Mouse (Mus musculus) heart, embryonic 16.5 days (tissue): ENCODE results near the gene Kbtbd13. TPM values are rescaled to one million over a fixed set of nuclear protein-coding genes. Genes with fewer than 3 reads are reported as not detected.

Experiments
- ATAC-seq: fragments of 200-750 bp; cut with Nextera tagmentation; replicated peaks from 2 replicates; pipeline ENCODE4 v1.8.0; 2017; ENCODE audit warnings: moderate number of reproducible peaks; ENCODE audit not compliant: insufficient read depth, low FRiP score; ENCODE audit errors: extremely low read depth
- H3K27ac ChIP-seq: fragments of 300-500 bp; sonication (generic); 2 replicates; pipeline ENCODE4 v1.5.1; 2014; ENCODE audit warnings: mild to moderate bottlenecking, low read length, control low read depth, moderate library complexity
- H3K27me3 ChIP-seq: fragments of 300-500 bp; sonication (generic); 2 replicates; pipeline ENCODE4 v1.6.1; 2014; ENCODE audit warnings: low read length, mixed read lengths; ENCODE audit not compliant: control insufficient read depth, insufficient read depth
- H3K36me3 ChIP-seq: fragments of 300-500 bp; sonication (generic); 2 replicates; pipeline ENCODE4 v1.6.1; 2014; ENCODE audit not compliant: control insufficient read depth, insufficient read depth
- H3K4me1 ChIP-seq: fragments of 300-500 bp; sonication (generic); 2 replicates; pipeline ENCODE4 v1.6.1; 2014; ENCODE audit warnings: low read length, mixed read lengths; ENCODE audit not compliant: control insufficient read depth, insufficient read depth
- H3K4me2 ChIP-seq: fragments of 300-500 bp; sonication (generic); 2 replicates; pipeline ENCODE4 v1.6.1; 2014; ENCODE audit warnings: low read depth, mild to moderate bottlenecking, control low read depth, low read length
- H3K4me3 ChIP-seq: fragments of 300-500 bp; sonication (generic); 2 replicates; pipeline ENCODE4 v1.5.1; 2014; ENCODE audit warnings: mild to moderate bottlenecking, control low read depth, low read length
- H3K9ac ChIP-seq: fragments of 300-500 bp; sonication (generic); 2 replicates; pipeline ENCODE4 v1.6.1; 2014; ENCODE audit warnings: low read length, control low read depth
- H3K9me3 ChIP-seq: fragments of 300-500 bp; sonication (generic); replicated peaks from 2 replicates; pipeline ENCODE4 v1.6.1; 2016; ENCODE audit warnings: low read length; ENCODE audit not compliant: control insufficient read depth
- WGBS: fragments of 180-500 bp; shearing (Covaris S2); extraction: QIAGEN DNeasy Blood & Tissue Kit; methylation state at CpG from one replicate; pipeline ENCODE4 v1.1.7; 2014; 5-methylcytosine and 5-hydroxymethylcytosine counted together
- polyA plus RNA-seq: library from polyadenylated mRNA; unstranded; fragments of >200 nt; fragmentation: Nextera tagmentation; extraction: Ambion mirVana; gene quantifications from 2 replicates; pipeline ENCODE4 v1.2.1, GENCODE M21; 2015

Gene Kbtbd13
- polyA plus RNA-seq, 1 experiment from 2014 or later, result 1.4 TPM

DNA sequence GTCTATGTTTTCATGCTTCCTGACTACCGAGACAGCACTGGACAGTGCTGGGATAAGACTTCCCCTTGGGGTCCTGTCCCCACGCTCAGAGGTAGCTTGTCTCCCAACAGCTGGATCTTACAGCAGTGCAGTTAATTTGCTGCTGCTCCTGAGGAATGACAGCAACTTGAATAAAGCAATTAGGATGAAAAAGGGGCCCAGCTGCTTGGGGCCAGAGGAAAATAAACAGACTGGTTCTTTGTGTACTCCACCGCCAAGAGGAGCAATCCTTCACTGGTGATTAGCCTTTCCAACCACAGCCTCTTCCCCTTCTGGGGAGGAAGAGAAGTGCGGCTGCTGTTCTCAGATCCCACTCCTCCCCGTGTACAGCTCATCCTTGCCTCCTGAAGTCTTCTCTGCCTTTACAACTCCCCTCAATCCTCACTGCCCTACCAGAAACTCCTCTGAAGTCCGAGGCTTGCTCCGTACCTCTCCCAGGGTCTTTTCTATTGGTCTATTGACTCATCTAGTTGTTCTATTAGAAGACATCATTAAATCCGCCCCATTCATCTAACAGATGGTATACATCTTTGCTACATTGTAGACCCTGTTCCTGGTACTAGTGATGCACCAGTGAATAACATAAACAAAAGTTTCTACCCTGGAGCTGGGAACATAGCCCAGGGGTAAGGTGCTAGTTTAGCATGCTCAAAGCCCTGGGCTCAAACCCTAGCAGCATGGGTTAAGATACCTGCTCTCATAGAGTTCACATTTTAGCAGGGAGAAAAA is 4.9 kb downstream of the Kbtbd13 start:
- Histone ChIP-seq H3K27ac (no peak overlapping the region), H3K9me3 (no peaks in the 10 kb centered on the region), H3K27me3 (peaks cover 15% of the 10 kb centered on the region), H3K9ac (no peak overlapping the region), H3K4me3 (no peak overlapping the region), H3K4me1 (peaks cover 5% of the 10 kb centered on the region), H3K4me2 (no peak overlapping the region), H3K36me3 (no peaks in the 10 kb centered on the region)
- WGBS, result 40% methylated on average over 8 of the region's 8 CpGs
- ATAC-seq, result no peak

DNA sequence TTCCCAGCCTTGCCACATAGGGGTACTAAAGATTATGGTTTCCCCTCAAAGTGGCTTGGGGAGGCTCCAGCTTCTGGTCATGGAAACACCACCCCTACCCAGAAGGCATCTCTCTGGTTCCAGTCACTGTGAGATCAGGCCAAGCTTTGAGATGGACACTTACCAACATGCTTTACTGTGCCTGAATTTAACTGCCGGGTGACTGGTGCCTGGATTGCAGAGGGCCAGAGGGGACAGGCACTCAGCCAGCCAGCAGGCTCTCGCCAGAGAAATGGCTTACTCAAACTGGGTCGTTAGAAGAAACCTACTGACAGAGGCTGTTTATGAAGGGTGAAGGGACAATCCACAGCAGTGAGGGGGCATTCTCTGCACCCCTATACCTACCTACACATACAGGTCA is 7.2 kb downstream of the Kbtbd13 start:
- no peaks in the 10 kb centered on the region for H3K36me3 ChIP-seq
- H3K27me3 ChIP-seq, result no peaks in the 10 kb centered on the region
- WGBS, result 49% methylated on average over 3 of the region's 3 CpGs
- no peak overlapping the region for H3K4me3 ChIP-seq
- no peak overlapping the region for H3K27ac ChIP-seq
- H3K9me3 ChIP-seq, result no peaks in the 10 kb centered on the region
- no peak for ATAC-seq
- H3K4me2 ChIP-seq, result no peak overlapping the region
- no peak overlapping the region for H3K9ac ChIP-seq
- peaks cover 4% of the 10 kb centered on the region; the same call in 1 of the 2 replicates for H3K4me1 ChIP-seq

DNA sequence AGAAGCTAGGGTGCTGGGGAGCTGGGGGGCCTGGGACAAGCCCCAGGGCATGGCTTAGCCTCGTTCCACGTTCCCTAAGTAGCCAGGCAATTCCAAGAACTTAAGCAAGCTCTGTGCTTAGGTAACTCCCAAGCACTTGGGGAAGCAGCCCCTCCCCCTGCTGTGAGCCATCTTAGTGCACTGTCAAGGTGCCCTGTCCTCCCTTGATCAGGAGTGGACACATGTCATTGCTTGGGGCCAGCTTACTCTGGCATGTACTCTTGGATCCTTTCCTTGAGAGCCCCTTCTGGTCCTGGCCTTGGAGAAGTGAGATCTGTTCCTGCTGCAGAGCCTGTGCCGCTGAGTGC is 8.7 kb downstream of the Kbtbd13 start:
- no peak overlapping the region for H3K9ac ChIP-seq
- no peaks in the 10 kb centered on the region for H3K27me3 ChIP-seq
- H3K9me3 ChIP-seq, result no peaks in the 10 kb centered on the region
- H3K4me1 ChIP-seq, result peaks cover 4% of the 10 kb centered on the region; the same call in 1 of the 2 replicates
- no peak overlapping the region for H3K4me2 ChIP-seq
- no peak for ATAC-seq
- H3K4me3 ChIP-seq, result no peak overlapping the region
- no peak overlapping the region for H3K27ac ChIP-seq
- H3K36me3 ChIP-seq, result no peaks in the 10 kb centered on the region
- 42% methylated on average over 3 of the region's 3 CpGs for WGBS

DNA sequence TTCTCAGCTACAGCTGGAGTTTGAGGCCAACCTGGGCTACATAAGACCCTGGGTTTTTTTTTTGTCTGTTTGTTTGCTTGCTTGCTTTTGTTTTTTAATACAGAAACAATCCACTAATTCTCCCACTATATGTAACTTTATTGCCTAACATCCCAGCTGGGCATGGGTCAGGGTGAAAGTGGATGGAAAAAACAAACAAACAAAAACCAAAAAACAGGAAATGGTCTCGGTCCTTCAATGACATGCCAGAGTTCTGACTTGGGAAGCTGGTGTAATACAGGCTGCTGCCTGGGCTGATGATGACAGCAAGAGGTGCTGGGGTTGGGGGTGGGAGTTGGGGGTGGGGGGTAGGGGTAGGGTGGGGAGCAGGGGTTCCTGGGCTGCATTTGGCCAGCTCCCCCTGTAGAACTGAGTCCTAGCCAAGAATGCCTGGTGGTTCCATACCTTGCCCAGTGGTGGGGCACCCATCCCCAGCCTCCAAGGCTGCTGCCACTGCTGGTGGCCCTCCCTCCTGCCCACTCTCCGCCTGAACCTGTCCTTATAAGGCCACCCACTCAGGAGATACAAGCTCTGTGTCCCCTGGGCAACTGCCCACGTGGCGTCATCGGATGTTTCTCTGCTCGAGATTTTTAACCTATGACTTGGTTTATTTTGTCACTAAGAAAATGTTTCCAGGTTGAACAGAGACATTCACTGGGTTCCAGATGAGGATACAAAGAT is 9.3 kb downstream of the Kbtbd13 start:
- H3K36me3 ChIP-seq, result no peaks in the 10 kb centered on the region
- H3K9me3 ChIP-seq, result no peaks in the 10 kb centered on the region
- no peak overlapping the region for H3K27ac ChIP-seq
- H3K27me3 ChIP-seq, result no peaks in the 10 kb centered on the region
- H3K4me1 ChIP-seq, result peaks cover 4% of the 10 kb centered on the region; the same call in 1 of the 2 replicates
- no peak overlapping the region for H3K9ac ChIP-seq
- no peak overlapping the region for H3K4me3 ChIP-seq
- 50% methylated on average over 6 of the region's 6 CpGs for WGBS
- H3K4me2 ChIP-seq, result no peak overlapping the region
- ATAC-seq, result no peak

DNA sequence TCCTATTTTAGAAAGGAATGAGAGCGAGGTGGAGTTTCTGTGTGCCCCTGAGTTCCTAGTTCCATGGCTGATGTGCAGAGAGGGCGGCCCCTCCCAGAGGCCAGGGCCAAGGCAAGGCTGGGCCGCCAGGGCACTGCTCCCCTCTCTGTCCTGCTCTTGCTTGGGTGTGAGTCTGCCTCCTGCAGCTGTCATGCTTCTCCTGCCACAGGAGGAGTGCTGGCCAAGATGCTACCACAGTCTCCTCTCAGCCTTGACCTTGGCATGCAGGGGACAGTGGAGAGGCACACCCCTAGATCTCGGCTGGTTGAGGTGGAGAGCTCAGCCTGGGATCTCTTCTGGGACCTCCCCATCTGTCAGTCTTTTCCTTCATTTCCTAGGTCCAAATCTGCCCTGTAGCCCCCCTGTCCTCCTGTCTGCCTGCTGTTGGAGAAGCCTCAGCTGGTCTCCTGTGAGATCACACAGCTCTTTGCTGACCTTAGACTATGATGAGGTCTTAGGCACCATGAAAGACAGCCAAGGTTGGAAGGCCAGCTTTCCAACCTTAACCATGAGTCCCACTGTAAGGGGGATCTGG is 10.3 kb downstream of the Kbtbd13 start:
- Histone ChIP-seq H3K27ac (no peak overlapping the region), H3K36me3 (no peaks in the 10 kb centered on the region), H3K9me3 (no peaks in the 10 kb centered on the region), H3K4me1 (peaks cover 4% of the 10 kb centered on the region; the same call in 1 of the 2 replicates), H3K4me2 (no peak overlapping the region), H3K9ac (no peak overlapping the region), H3K4me3 (no peak overlapping the region), H3K27me3 (no peaks in the 10 kb centered on the region)
- WGBS, result 58% methylated on average over 4 of the region's 4 CpGs
- ATAC-seq, result no peak

DNA sequence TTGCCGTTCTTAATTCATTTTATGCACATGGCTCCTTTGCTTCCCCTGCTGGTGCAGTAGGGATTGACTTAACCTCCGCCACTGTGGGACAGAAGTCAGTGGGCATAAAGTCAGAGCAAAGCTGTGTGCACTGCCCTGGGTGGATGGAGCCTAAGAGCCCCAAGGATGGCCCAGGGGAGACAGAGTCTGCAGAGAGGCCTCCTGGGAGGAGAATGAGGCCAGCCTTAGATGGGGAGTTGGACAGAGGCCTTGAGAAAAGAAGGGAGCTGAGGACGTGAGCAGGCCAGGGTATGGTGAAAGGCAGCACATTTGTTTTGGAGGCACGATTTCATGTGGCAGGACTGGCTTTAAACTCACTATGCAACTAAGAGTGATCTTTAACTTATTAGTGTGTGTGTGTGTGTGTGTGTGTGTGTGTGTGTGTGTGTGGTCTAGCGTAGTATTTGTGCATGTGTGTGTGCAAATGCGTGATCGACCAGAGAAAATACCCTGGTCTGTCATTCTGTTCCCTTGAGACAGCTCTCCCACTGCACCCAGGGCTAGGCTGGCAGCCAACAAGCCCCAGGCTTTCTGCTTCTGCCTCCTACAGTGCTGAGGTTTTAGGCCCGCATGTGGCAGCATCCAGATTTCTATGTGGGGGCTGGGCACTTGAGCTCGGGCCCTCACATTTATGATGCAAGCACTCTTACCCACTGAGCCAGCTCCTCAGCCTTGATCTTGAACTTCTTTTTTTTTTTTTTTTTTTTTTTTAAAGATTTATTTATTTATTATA is 16.1 kb downstream of the Kbtbd13 start:
- Histone ChIP-seq H3K27me3 (no peaks in the 10 kb centered on the region), H3K36me3 (no peaks in the 10 kb centered on the region), H3K9ac (no peak overlapping the region), H3K9me3 (no peaks in the 10 kb centered on the region), H3K27ac (no peak overlapping the region), H3K4me3 (no peak overlapping the region), H3K4me2 (no peak overlapping the region), H3K4me1 (no peaks in the 10 kb centered on the region)
- no peak for ATAC-seq
- WGBS, result 80% methylated on average over 9 of the region's 9 CpGs

DNA sequence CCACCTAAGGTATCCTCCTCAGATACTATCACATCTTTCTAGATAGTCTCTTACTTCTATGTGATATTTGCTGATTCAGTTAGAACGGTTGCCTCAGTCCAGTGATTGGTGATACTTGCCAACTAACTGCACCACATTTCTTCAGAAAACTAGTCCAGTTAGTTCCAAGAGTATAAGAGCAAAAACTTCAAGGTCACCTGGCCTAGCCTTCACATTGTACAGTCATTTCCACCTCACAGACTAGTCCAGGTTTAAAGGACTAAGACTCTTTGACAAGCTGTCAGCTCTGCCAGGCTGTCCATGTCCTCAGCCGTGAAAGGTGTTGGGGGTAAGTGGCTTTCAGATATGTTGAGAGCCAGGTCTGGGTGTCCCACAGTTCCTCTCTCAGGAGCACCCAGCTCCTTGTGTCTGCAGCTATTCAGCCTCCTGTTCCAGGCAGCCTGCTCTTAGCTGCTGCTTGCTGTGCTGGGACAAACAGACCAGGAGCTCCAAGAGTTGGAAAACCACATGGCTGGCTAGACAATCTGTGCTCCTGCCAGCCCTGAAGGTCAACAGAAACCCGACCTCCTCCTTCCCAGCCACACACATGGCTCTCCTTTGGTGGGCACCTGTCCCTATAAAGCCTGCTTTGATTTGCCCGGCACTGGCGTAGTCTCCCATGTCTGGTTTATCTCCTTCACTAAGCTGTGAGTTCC is 16.8 kb downstream of the Kbtbd13 start:
- no peaks in the 10 kb centered on the region for H3K36me3 ChIP-seq
- no peaks in the 10 kb centered on the region for H3K9me3 ChIP-seq
- ATAC-seq, result no peak
- no peaks in the 10 kb centered on the region for H3K27me3 ChIP-seq
- no peak overlapping the region for H3K4me2 ChIP-seq
- H3K9ac ChIP-seq, result no peak overlapping the region
- 68% methylated on average over 5 of the region's 5 CpGs for WGBS
- H3K27ac ChIP-seq, result 0 out of 2 replicates have a peak overlapping the region, but pooled peaks have one; percentile 13
- no peaks in the 10 kb centered on the region for H3K4me1 ChIP-seq
- H3K4me3 ChIP-seq, result no peak overlapping the region

DNA sequence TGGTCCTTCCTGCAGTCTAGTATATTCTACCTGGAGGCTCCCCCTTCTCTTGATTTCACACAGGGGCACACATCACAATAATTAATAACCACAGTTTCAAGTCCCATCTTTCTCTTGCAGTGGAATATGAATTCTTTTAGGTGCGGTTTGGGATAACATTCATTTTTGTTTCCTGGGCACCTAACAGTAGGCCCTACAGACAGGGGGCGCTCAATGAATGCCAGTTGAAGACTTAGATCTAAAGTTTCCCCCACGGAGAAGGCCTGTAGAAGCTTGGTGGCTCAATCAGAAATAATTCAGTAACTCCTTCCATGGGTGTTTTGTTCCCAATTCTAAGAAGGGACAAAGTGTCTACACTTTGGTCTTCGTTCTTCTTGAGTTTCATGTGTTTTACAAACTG is 19.0 kb downstream of the Kbtbd13 start:
- H3K9ac ChIP-seq, result no peak overlapping the region
- no peaks in the 10 kb centered on the region for H3K9me3 ChIP-seq
- no peak for ATAC-seq
- no peaks in the 10 kb centered on the region for H3K4me1 ChIP-seq
- no peak overlapping the region for H3K27ac ChIP-seq
- H3K4me3 ChIP-seq, result no peak overlapping the region
- H3K36me3 ChIP-seq, result no peaks in the 10 kb centered on the region
- 70% methylated on average over 4 of the region's 4 CpGs for WGBS
- no peak overlapping the region for H3K4me2 ChIP-seq
- no peaks in the 10 kb centered on the region for H3K27me3 ChIP-seq
